ENCODE assay signal across 8 mouse cellular contexts in genomic region chr17:64575240-64575639, GRCm38 (mm10). TPM values are rescaled to one million over a fixed set of nuclear protein-coding genes. Genes with fewer than 3 reads are reported as not detected.
A peak's percentile ranks its signal among the peaks of the same experiment; 100 is the strongest.
DNase-seq lines count a peak whose midpoint lies in the region; ATAC-seq and TF ChIP-seq lines count a peak whose summit lies in the region.

No protein-coding gene starts in this region.

- dilution Hi-C loops in CH12.LX (cut with MboI; ENCODE audit: extremely low pct_ligation_motif_present, extremely low pct_unique_long_range_greater_than_20kb, low sequenced_read_pairs) = no loop called here

- no peak for TF ChIP-seq EP300 in CH12.LX (IDR thresholded peaks at IDR 0.05; ENCODE audit: low read length)

- ATAC-seq in kidney, postnatal 0 days (replicated peaks; ENCODE audit: low FRiP score, low read depth) = no peak
- no peak for ATAC-seq in hindbrain, embryonic 14.5 days (ENCODE audit: low FRiP score)

- no peak overlapping the region for H3K9ac ChIP-seq in CH12.LX (ENCODE audit: insufficient read depth, low read depth)
- no peak overlapping the region for H3K9ac ChIP-seq in kidney, postnatal 0 days (ENCODE audit: low read depth, low read length)
- no peak overlapping the region for H3K9ac ChIP-seq in hindbrain, embryonic 14.5 days

- peak; percentile 38 for TF ChIP-seq RAD21 in CH12.LX (IDR thresholded peaks at IDR 0.05; ENCODE audit: low read depth, low read length)

- H3K4me3 ChIP-seq in heart, embryonic 10.5 days = no peak overlapping the region
- no peak overlapping the region for H3K4me3 ChIP-seq in CH12.LX (replicated peaks in 1 of 3; ENCODE audit: low read depth in 2 of 3, low read length in 2 of 3, poor library complexity in 1 of 3)
- H3K4me3 ChIP-seq in kidney, postnatal 0 days (replicated peaks; ENCODE audit: low read depth, low read length) = no peak overlapping the region
- H3K4me3 ChIP-seq in small intestine, adult 2 months (ENCODE audit: low read depth, low read length) = no peak overlapping the region
- H3K4me3 ChIP-seq in hindbrain, embryonic 14.5 days (replicated peaks; ENCODE audit: low read length) = no peak overlapping the region

- H3K27me3 ChIP-seq in heart, embryonic 10.5 days (ENCODE audit: insufficient read depth, poor library complexity, severe bottlenecking) = no peaks in the 10 kb centered on the region
- H3K27me3 ChIP-seq in CH12.LX (replicated peaks) = no peaks in the 10 kb centered on the region
- H3K27me3 ChIP-seq in kidney, postnatal 0 days (ENCODE audit: insufficient read depth, low read length) = no peaks in the 10 kb centered on the region
- no peaks in the 10 kb centered on the region for H3K27me3 ChIP-seq in small intestine, adult 2 months (ENCODE audit: control insufficient read depth, insufficient read depth, low read length)
- H3K27me3 ChIP-seq in hindbrain, embryonic 14.5 days (ENCODE audit: control insufficient read depth, insufficient read depth, low read length) = no peaks in the 10 kb centered on the region

- no peak for TF ChIP-seq POLR2A in CH12.LX (IDR thresholded peaks at IDR 0.05; ENCODE audit: low read depth, low read length)
- TF ChIP-seq POLR2A in small intestine, adult 2 months (IDR thresholded peaks at IDR 0.05; ENCODE audit: low read depth, low read length) = no peak

- in situ Hi-C loops in CH12.LX (cut with MboI; ENCODE audit: low pct_ligation_motif_present, low pct_unique_long_range_greater_than_20kb, low sequenced_read_pairs) = no loop called here

- no peak overlapping the region for H3K4me2 ChIP-seq in CH12.LX (ENCODE audit: insufficient read depth, low read depth, poor library complexity, severe bottlenecking)
- H3K4me2 ChIP-seq in kidney, postnatal 0 days (ENCODE audit: low read length) = no peak overlapping the region
- H3K4me2 ChIP-seq in hindbrain, embryonic 14.5 days (replicated peaks) = no peak overlapping the region

- no peaks in the 10 kb centered on the region for H3K36me3 ChIP-seq in heart, embryonic 10.5 days
- H3K36me3 ChIP-seq in CH12.LX (replicated peaks in 1 of 2; ENCODE audit: control insufficient read depth in 1 of 2, insufficient read depth in 1 of 2, low read length in 1 of 2) = no peaks in the 10 kb centered on the region
- H3K36me3 ChIP-seq in kidney, postnatal 0 days (ENCODE audit: insufficient read depth, low read length) = no peaks in the 10 kb centered on the region
- H3K36me3 ChIP-seq in small intestine, adult 2 months (ENCODE audit: control insufficient read depth, insufficient read depth, low read length) = no peaks in the 10 kb centered on the region
- H3K36me3 ChIP-seq in hindbrain, embryonic 14.5 days (replicated peaks; ENCODE audit: control insufficient read depth, insufficient read depth) = no peaks in the 10 kb centered on the region

- H3K9me3 ChIP-seq in heart, embryonic 10.5 days = no peaks in the 10 kb centered on the region
- no peaks in the 10 kb centered on the region for H3K9me3 ChIP-seq in CH12.LX (replicated peaks; ENCODE audit: low read length)
- no peaks in the 10 kb centered on the region for H3K9me3 ChIP-seq in kidney, postnatal 0 days (replicated peaks; ENCODE audit: low read length)
- H3K9me3 ChIP-seq in hindbrain, embryonic 14.5 days (ENCODE audit: control insufficient read depth, low read length) = no peaks in the 10 kb centered on the region

- DNase-seq in heart, adult 18-20 months = peak; percentile 17 to 54
- DNase-seq in heart, embryonic 10.5 days (ENCODE audit: low spot score) = no peak
- peak; percentile 39 for DNase-seq in CH12.LX (ENCODE audit: extremely low read depth)
- DNase-seq in kidney, postnatal 0 days (ENCODE audit: low spot score) = no peak
- no peak for DNase-seq in embryo, embryonic 9.5 days (ENCODE audit: extremely low spot score)
- no peak for DNase-seq in urinary bladder, adult 18-20 months (ENCODE audit: low spot score in 2 of 2)
- no peak for DNase-seq in hindbrain, embryonic 14.5 days (ENCODE audit: low spot score)

- H3K4me1 ChIP-seq in heart, embryonic 10.5 days = peaks cover 9% of the 10 kb centered on the region; the same call in 1 of the 2 replicates
- peaks cover 0 to 3% of the 10 kb centered on the region in 2 experiments; a peak in 3 of 4 replicates for H3K4me1 ChIP-seq in CH12.LX (ENCODE audit: control insufficient read depth in 1 of 2, insufficient read depth in 2 of 2)
- H3K4me1 ChIP-seq in kidney, postnatal 0 days (replicated peaks; ENCODE audit: insufficient read depth, low read length) = no peaks in the 10 kb centered on the region
- no peaks in the 10 kb centered on the region for H3K4me1 ChIP-seq in small intestine, adult 2 months (ENCODE audit: control insufficient read depth, insufficient read depth, insufficient read length, low read length)
- H3K4me1 ChIP-seq in hindbrain, embryonic 14.5 days (replicated peaks; ENCODE audit: control insufficient read depth, insufficient read depth, low read length) = peaks cover 6% of the 10 kb centered on the region; the same call in 1 of the 2 replicates

- 77% methylated on average over 6 of the region's 6 CpGs for WGBS in heart, embryonic 10.5 days
- 81% methylated on average over 6 of the region's 6 CpGs for WGBS in kidney, postnatal 0 days
- 80% methylated on average over 6 of the region's 6 CpGs for WGBS in small intestine, adult 2 months
- WGBS in hindbrain, embryonic 14.5 days = 79% methylated on average over 6 of the region's 6 CpGs

- peak; percentile 56 to 59 for TF ChIP-seq CTCF in CH12.LX (conservative IDR thresholded peaks at IDR 0.05 in 1 of 2, IDR thresholded peaks at IDR 0.05 in 1 of 2; ENCODE audit: low read depth in 2 of 2, low read length in 2 of 2)
- peak; percentile 38; the same call in 1 of the 2 replicates for TF ChIP-seq CTCF in kidney, postnatal 0 days (IDR thresholded peaks at IDR 0.05; ENCODE audit: low read depth)
- TF ChIP-seq CTCF in small intestine, adult 2 months (IDR thresholded peaks at IDR 0.05; ENCODE audit: extremely low read depth, insufficient read length, insufficient replicate concordance, low read depth, low read length) = peak; percentile 29; the same call in 1 of the 2 replicates

- no peaks in the 10 kb centered on the region for H3K79me2 ChIP-seq in CH12.LX (replicated peaks; ENCODE audit: control insufficient read depth, extremely low read depth, insufficient read depth, poor library complexity, severe bottlenecking)

- H3K27ac ChIP-seq in heart, embryonic 10.5 days = no peak overlapping the region
- H3K27ac ChIP-seq in CH12.LX (ENCODE audit: insufficient read depth, low read depth) = no peak overlapping the region
- no peak overlapping the region for H3K27ac ChIP-seq in kidney, postnatal 0 days
- no peak overlapping the region for H3K27ac ChIP-seq in small intestine, adult 2 months (ENCODE audit: insufficient read depth, low read depth, low read length)
- H3K27ac ChIP-seq in hindbrain, embryonic 14.5 days = no peak overlapping the region

TF ChIP-seq in CH12.LX, 34 proteins besides CTCF, POLR2A, EP300 and RAD21:
- TF ChIP-seq HCFC1 (IDR thresholded peaks at IDR 0.05; ENCODE audit: low read depth, low read length) (no peak), SMC3 (IDR thresholded peaks at IDR 0.05; ENCODE audit: low read depth, low read length) (peak; percentile 14; the same call in 1 of the 2 replicates), MAFK (IDR thresholded peaks at IDR 0.05; ENCODE audit: insufficient replicate concordance, low read length) (no peak), ELF1 (IDR thresholded peaks at IDR 0.05; ENCODE audit: low read depth, low read length) (no peak)

RNA-seq across cellular contexts. Expression of gene Man2a1, which starts 25.3 kb away (rescaled TPM):
- 10 to 100 TPM; 15.9 to 18.4 TPM for total RNA-seq in heart, adult 18-20 months (2021)
- 4.5 and 9.1 TPM in 2 replicates for polyA plus RNA-seq in heart, embryonic 10.5 days (2016; fragmentation: Nextera tagmentation; extraction: Ambion mirVana)
- total RNA-seq in CH12.LX (2012; rRNA removed) = 7.9 and 12.3 TPM in 2 replicates
- 11.9 and 12.5 TPM in 2 replicates for total RNA-seq in CH12.LX (2014; rRNA removed)
- polyA plus RNA-seq in CH12.LX (2012; ENCODE audit: insufficient read length, low read depth) = 11.6 and 15.4 TPM in 2 replicates
- 9.5 and 9.9 TPM in 2 replicates for polyA plus RNA-seq in kidney, postnatal 0 days (2015; fragmentation: Nextera tagmentation; extraction: Ambion mirVana)
- 4.8 and 6.7 TPM in 2 replicates for polyA plus RNA-seq in small intestine, adult 2 months (2012; rRNA removed)
- polyA plus RNA-seq in hindbrain, embryonic 14.5 days (2014; fragmentation: Nextera tagmentation; extraction: Ambion mirVana) = 5.3 and 5.5 TPM in 2 replicates

Comparison
In these comparisons a context has a peak if more than half of its experiments do, and no peak if none do; other contexts are left out.
1. DNase-seq: peak in heart, adult 18-20 months (2 of 2) and CH12.LX (single experiment); none in heart, embryonic 10.5 days (single experiment), kidney, postnatal 0 days (single experiment), embryo, embryonic 9.5 days (single experiment), urinary bladder, adult 18-20 months (0 of 2) and hindbrain, embryonic 14.5 days (single experiment).
2. Peak in every context shown above with its lines, with median percentiles within 50 percentile points of each other: CTCF ChIP-seq.